Mouse (Mus musculus): ENCODE data around the gene Mgat4e.

Mgat4e gene

GRCm38 (mm10) chr1:134513312-134513860 is 36.1 kb downstream of the Mgat4e start:
- no peak for DNase-seq (ENCODE audit: low spot score in 2 of 2)

- DNase-seq (ENCODE audit: low spot score in 2 of 2): no peak
Measured at GRCm38 (mm10) chr1:134512584-134512983, 36.9 kb downstream of the Mgat4e start.

GRCm38 (mm10) chr1:134512183-134512582 is 37.3 kb downstream of the Mgat4e start:
- DNase-seq (ENCODE audit: low spot score in 2 of 2): no peak

- no peak for DNase-seq (ENCODE audit: low spot score in 2 of 2)
Measured at GRCm38 (mm10) chr1:134510018-134510417, 39.5 kb downstream of the Mgat4e start.

- DNase-seq (ENCODE audit: low spot score in 2 of 2): no peak
Measured at GRCm38 (mm10) chr1:134506201-134506600, 43.3 kb downstream of the Mgat4e start.

GRCm38 (mm10) chr1:134500916-134501315 is 48.6 kb downstream of the Mgat4e start:
- DNase-seq (ENCODE audit: low spot score in 2 of 2): no peak

GRCm38 (mm10) chr1:134495991-134496390 is 53.5 kb downstream of the Mgat4e start:
- DNase-seq (ENCODE audit: low spot score in 2 of 2): no peak

GRCm38 (mm10) chr1:134495216-134495539 is 54.3 kb downstream of the Mgat4e start:
- DNase-seq (ENCODE audit: low spot score in 2 of 2): no peak

GRCm38 (mm10) chr1:134494428-134495215 is 54.9 kb downstream of the Mgat4e start, which contains the start of gene Rabif:
Rabif (plus strand) TSS chr1:134494648.
- DNase-seq (ENCODE audit: low spot score in 2 of 2): peak; percentile 97 to 98

GRCm38 (mm10) chr1:134493956-134494355 is 55.5 kb downstream of the Mgat4e start:
- no peak for DNase-seq (ENCODE audit: low spot score in 2 of 2)

GRCm38 (mm10) chr1:134493496-134493895 is 56.0 kb downstream of the Mgat4e start:
- DNase-seq (ENCODE audit: low spot score in 2 of 2): no peak

- DNase-seq (ENCODE audit: low spot score in 2 of 2): no peak
Measured at GRCm38 (mm10) chr1:134492276-134492675, 57.2 kb downstream of the Mgat4e start.
